Mouse (Mus musculus) kidney, postnatal 4 days (tissue): ENCODE data around the gene Gm1043.

Experiments used
- DNase-seq, 2 experiments: peaks; one replicate each; pipeline ENCODE4 v3.0.0; 2021; ENCODE audit warnings: mixed read lengths in 2 of 2

The Gm1043 gene

DNA sequence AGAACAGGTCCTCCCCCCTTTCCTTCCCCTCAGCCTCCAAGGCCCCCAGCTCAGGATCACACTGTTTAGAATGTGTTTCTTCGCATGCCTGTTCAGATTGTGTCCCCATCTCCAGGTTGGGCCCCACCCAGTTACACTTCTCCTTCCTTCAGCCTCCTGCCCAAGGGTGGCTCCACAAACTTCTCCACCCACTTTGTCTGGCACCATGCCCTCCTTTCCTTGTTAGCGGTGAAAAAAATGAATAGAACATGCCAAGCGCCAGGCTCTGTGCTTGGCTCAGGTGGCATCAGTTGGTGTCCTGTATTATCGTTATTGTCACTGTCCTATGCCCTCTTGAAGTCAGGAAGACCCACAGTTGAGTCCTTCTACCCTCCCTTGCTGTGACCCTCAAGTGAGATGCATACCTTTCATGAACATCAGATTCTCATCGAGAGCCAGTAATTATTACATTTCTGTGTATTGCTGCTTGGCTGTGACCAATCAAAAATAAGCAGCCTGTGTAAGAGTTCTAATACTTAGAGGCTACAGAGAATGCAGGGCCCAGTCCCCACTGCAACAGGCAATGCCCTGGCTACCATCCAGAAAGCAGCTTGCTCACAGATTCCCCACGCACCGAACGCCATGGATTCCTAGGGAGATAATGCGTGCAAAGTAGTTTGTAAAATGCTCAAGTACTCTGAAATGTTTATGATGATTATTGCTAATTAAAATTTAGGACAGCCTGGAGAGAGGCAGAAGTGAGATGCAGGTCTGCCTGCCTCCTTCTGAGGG, 128.0 kb downstream of the Gm1043 start:
- no peak for DNase-seq

DNA sequence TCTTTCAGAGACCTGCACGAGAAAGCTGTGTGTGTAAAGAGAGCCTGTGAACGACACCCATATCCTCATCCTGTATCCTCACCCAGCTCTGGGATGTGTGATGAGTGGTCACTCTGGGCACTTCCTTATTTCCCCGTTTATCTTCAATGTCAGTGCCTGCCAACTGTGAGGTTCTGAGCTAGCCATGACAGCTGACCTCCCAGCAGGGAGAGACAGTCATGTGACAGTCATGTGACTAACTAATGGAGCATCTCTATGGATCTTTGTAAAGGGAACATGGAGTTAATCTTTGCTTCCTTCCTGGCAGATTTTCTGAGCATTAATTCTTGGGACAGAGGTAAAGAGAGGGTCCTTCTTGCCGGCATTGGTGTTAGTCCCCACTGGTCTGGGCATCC, 128.5 kb downstream of the Gm1043 start:
- DNase-seq: no peak

DNA sequence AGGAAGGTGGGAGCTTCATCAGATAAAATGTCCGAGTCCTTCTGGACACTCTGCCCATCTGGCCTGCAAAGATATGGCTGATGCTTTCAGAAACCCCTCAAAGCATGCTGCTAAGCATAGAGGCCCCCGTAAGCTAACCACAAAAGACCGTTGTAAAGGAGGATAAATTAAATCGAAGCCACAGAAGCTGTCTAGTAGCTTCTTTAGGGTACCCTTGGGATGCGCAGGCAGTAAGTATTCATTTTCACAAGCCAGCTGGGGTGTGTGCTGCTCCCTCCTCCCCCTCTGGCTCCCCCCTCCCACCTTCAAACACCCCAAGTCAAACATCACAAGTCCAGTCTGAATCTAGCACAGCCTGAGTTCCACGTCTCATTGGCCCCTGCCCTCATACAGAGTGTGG, 129.4 kb downstream of the Gm1043 start:
- DNase-seq: no peak

DNA sequence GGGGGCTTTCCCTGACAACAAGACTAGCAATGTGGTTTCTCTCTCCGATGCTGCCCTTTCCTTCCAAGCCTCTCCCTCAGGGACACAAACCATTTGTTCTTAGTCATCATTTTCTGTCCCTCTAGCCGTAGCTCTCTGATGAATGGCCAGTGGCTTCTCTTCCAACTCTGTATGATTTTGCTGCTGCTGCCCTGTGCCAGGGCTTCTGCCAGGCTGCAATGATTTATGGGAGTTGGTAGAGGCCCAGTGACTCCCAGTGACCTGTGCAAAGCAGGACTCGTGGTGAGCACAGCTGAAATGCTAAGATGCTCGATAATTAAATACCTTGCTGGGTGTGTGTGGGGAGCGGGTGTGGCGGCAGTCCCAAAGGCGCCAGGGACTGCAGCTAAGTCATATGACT, 130.1 kb downstream of the Gm1043 start:
- no peak for DNase-seq

DNA sequence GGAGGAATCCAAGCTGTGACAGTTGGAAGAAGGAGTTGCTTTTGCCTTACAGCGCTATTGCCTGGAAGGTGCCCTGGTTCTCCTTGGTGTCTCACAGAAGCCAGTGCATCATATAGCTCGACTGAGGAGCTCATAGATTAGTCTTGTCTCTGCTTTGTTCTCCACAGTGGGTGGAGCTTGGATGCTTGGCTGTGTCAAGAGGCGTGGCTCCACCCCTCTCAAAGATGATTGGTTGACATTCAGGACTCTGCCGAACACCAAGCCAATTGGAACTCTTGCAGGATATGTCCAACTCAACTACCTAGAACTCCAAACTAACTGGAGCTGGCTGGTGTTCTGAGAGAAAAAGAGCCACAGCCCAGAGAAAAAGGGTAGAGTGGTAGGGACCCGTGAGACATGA, 134.4 kb downstream of the Gm1043 start:
- DNase-seq: no peak

DNA sequence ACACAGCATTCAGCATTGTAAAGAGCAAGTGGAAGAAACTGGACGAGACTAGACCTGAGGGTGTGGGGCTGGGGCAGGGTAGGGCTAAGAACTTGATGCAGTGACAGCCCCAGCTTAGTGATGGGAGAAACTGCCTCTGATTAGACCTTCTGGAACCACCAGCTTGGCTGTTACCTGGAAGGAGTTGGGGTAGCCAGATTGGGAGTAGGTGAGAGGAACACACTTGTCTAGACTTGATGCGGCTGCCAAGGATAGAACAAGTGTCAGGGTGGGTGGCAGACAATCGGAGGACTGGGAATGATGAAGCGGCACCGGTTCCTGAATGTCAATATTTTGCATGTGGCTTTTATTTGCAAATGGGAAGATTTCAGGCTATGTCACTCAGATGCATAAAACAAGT, 135.4 kb downstream of the Gm1043 start:
- DNase-seq: no peak

DNA sequence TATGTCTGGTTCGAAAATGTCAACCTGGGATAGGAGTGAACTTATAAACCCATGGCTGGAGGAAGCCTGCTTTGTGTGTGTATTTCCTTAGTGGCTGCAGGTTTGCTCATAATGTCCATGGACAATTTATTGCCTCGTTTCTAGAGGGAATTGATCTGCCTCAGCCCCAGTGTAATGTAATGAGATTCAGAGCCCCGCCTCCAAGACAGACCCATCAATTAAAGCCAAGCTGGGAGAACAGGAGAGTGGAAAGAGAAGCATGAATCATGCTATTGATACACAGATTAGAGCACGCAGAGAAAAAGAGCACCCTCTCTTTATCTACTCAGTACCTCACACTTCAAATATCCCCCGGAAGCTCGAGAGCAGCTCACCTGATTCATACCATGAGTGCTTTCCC, 136.4 kb downstream of the Gm1043 start:
- DNase-seq: no peak

DNA sequence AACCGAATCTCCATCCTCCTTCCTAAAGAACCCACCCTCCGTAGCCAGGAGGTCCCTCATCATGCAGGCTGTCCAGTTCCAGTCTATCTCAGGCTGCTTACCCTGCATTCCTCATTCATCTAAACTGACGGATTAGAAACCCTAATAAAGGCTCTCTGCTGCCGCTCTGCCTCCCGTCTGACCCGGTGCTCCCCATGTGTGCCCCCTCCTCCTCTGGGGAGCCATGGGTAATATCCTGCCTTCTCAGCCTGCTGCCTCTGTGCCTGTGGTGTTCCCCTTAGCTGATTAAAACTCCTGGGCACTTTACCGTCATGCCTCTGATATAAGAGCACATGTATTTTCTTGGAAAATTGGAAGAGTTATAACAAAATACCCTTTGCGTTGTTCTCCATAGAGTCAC, 137.1 kb downstream of the Gm1043 start:
- no peak for DNase-seq

DNA sequence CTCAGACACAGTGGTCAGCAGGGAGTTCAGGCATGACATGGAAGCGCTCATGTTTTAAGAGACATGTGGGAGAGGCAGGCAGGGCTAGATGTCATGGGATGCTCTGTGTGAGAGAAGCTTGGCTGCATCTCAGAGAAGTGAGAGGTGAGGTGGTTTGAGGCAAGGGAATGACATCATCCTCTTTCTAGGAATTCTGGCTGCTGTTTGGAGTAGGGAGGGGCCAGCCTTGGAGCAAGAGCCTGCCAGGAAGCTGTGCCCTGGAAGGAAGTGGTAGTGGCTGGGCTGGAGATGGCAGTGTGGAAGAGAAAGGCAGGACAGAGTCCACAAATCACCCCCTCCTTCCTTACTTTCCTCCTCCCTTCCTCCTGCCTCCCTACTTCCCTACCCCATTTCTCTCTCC, 140.5 kb downstream of the Gm1043 start:
- DNase-seq: no peak

DNA sequence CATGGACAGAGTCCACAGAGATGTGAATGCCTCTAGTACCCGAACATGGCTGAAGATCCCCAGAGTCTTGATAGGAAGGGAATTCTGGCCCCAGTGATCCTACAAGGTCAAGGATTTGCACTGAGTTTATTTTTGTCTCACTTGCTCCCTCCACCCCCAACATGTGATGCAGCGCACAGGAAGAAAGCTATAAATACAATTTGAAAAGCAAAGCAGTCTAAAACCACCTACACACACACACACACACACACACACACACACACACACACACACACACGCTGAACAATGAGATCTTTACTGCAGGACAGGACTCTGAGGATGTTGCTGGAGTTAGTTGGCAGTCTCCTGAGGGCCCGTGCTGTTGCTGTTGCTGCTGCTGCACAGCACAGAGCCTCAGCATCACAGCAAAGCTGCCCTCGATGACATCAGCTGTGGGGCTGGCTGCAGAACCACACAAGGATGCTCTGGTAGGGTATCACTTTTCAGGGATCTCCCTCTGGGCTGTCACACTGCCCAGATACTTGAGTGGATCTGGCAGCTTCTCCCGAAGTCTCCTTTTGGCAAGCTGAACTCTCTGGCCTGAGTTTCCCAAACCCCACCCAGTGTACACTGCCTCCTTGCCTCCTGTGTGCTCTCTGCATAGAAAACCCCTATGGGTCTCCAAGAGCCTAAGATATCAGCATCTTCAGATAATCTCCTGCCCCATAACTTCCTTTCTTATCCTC, 142.9 kb downstream of the Gm1043 start:
- DNase-seq: no peak

DNA sequence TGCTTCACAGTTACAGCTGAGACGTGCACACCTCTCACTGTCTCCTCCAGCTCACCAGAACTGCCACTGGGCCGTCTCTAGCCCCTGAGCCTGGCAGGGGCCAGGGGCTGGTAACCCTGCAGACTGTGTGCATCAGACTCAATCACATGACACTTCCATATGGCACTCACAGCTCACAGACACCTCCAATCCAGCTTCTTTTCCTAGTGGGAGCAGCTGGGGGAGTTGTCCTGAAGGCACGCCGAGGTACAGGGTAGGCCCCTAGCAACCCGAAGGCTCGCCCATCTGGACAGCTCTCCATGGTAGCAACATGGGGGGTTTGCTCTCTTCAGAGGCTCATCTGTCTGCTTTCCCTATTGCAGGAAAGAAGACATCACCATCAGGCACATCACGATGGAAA, 143.7 kb downstream of the Gm1043 start:
- no peak for DNase-seq

DNA sequence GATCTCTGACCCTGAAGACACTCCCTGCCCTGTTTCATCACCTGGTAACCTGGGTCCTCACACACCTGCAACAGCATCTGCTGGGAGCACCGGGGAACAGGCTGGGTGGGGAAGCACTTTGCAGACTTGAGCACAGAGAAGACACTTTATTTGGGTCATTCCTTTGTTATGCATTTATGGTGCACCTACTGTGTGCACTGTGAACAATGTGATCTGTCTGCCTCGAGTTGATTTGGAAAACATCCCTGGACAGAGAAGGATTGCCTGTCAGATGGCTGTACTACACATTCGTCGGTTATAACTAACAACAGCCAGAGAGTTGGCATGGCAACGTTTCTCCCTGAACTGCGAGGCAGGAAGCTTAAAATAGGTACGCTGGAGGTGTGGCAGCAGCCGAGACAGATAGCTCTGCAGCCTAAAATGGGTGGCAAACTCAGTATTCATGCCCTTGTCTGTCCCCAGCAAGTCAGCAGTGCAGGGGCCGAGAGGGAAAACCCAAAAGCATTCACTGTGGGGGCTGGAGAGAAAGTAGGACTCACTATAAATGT, 147.9 kb downstream of the Gm1043 start:
- DNase-seq: no peak

DNA sequence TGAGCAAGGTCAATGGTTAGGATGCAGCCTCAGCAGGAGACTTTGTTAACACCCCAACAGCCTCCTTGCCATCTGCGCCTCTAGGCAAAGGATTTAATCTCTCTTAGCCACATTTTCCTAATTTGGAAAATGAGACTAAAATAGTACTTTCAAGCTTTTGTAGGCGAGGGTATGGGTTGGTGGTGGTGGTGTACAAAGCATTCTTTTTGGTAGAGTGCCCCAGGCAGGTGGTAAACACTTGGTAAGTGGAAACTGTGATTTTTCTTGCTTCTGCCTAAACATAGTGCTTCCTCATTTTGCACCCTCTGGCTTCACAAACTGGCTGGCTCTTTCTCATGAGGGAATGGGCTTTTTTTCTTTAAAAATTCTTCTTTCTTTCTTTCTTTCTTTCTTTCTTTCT, 153.5 kb downstream of the Gm1043 start:
- DNase-seq: no peak

DNA sequence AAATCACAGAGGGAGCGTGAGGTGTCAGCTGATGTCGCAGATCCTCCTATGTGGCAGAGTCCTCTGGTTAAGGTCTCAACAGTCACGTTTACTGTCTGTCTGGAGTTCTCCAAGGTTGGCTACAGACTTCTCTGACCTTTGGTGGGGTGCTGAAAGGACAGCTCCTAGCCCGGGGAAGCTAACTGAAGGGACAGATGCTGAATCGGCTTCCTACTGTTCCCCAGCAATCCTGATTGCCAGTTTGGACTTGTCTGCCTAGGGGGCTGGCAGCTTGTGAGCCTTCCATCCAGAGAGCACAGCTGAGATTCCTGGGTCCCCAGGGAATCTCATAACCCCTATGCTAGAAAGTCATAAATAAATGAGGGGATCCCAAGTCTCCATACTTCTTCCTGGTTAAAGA, 155.4 kb downstream of the Gm1043 start:
- DNase-seq: peak; percentile 73 to 77

DNA sequence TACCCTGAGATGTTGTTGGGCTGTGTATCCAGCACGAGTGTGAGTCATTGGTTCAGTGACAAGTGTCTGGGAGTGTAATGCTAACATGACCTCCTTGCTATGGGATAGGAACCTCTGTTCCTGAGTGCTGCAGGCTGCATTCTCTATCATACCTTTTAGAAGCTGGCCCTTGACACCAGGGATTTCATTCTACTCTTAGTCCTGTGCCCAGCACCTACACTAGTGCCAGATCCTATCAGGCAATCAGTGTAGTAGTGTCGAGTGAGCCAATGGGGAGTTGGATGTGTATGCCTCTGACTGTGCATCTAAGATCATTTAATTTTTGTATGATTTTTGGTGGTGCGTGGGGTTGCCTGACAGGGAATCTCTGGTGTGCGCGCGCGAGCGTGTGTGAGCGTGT, 156.1 kb downstream of the Gm1043 start:
- no peak for DNase-seq

DNA sequence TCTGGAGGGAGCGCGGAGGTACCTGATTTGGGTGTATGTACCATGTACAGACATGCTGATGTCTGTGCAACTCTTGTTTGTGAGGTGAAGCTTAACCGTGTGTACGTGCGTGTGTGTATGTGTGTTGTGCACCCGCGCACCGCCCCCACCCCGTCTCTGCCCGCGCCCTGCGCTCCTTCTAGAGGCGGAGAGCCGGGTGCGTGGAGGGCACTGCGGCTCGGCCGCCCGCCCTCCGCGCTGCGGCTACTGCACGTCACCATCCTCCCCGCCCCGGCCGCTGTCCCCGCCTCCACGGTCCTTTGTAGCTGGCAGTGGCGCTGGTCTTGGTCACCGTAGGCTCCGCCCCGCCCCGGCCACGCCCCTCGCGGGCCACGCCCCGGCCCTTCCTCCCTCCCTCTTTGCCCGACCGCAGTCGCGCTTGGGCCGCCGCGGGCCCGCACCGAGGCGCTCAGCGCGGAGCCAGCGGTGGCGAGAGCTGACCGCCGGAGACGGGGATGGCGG, 156.5 kb downstream of the Gm1043 start, which contains the start of gene Crmp1:
Gene Crmp1 (plus strand): TSS at position 290 of the 501 bp plus-strand sequence.
- DNase-seq: peak; percentile 56 to 70

DNA sequence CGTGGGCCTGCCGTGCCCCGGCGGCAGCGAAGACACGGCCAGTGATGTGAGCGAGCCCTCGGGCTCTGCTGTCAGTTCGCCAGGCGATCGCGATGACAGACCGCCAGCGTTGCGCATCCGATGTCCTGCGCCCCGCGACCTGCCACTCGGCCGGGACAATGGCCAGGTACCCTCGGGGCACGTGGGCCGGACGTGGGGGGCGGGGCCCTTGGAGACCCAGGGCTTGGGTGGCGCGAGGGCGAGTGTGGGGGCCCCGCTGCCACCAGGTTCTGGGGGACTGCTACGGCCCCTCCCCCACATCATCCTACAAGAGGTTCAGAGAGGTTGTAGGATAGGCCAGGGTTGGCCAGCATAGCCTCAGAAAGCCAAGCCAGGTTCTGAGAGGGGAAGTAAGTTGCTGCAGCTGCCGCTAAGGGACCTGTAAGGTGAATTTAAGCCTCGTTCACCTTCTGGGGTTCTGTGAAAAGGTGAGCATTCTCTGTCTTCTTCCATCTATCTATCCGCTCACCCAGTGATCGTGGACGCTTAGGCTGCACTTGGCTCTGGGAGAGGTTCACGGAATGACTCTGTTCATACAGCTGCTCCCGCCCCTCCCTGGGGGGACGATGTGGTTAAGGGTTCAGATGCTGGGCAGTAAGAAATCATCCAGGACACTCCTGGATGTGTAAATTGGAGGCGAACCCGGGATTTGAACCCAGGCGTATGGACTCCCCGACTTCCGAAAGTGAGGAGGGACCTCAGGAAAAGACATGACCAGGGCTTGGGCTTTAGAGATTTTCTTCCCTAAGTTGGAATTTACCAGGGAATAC, 157.4 kb downstream of the Gm1043 start:
- DNase-seq: no peak

DNA sequence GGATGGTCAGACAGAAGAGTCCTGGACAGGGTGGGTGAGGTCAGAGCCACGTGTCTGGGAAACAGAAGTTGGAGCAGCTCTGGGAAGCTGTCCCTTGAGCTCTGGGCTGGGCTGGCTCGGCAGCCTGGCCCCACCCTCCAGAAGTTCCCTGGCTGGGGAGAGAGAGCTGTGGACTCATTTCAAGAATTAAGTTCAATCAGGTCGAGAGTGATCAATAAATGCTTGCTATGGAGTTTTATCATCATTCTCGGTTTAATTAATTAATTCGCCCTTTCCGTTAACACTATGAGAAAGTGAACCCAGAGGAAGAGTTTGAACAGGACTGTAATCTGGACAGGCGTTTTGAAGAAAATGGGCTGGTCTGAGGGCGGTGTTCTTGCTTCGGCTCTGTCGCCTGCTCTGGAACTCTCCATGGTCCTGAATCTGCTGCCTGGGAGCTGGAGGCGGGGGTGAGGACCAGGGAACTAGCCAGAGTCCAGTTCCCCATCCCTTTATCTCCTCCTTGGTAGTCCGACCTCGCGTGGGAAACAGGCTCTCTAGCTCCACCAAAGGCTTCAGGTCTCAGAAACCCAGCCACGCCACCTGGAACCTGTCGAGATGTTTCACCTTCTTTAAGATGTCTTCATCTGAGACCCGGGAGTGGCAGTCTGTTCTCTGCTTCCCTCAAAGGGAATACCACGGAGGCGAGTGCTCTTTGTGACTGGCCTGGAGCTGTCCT, 158.2 kb downstream of the Gm1043 start:
- DNase-seq: peak; percentile 89 to 90

DNA sequence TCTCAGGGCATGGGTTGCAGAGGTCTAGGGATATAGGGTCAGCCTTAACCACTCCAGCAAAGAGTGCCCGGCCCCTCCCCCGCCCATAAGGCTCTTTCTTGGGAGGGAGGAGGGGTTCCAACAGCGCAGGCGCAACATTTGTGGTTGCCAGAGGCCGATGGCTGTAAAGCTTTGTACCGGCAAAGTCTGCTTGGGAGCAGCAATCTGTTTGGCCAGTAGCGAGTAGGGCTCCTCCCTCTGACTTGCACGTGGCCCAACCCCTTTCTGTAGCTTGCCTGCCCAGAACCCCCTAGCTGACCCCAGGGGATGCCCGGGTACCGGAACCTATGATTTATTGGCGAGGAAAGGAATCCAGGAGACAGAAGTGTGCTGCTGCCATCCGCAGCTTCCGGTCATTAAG, 159.0 kb downstream of the Gm1043 start:
- peak in 1 of 2 experiments; percentile 21 for DNase-seq

DNA sequence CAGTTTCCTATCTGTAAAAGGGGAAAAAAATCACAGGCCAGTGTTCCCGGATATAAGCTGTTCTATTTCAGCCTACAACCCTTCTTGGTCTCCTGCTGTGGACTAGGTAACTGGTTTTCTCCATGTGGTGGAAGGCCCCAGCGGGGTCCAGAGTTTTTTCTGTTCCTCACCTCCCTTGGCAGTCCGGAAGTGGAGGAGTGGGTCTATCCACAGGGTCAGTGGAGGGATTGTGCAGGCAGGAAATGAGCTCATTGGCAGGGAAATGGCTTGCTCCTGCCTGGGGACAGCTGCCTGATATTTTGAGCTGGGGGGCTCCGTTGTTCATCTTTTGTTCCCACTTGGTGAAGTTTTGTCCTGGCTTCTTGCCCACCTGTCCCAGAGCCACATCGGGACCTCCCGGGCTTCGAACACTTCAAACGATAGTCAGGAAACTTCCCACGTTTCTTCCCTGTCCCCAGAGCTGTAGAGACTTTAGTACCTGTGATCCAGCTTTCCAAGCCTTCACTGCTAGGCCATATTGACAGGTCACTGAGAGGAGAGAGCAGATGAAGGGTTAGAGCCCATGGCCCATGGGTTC, 159.6 kb downstream of the Gm1043 start:
- DNase-seq: no peak

DNA sequence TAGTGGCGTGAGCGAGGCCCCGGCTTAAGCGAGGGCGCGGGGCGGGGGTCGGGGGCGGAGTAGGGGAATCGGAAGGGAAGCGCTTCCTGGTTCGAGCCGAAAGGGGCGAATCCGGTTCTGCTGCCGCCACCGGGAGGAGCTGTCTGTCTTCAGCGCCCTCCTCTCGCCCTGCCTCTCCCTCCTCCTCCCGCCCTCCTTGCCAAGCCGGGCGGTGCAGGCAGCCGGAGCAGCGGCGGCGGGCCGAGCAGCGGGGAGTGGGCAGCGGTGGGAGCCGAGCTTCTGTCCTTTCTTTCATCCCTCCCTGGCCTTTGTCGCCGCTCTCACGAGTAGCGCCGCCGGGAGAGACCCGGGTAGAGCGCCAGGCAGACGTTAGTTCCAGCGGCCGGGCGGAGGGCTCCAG, 160.5 kb downstream of the Gm1043 start:
- peak; percentile 51 to 63 for DNase-seq
